Mouse (Mus musculus): Measurements from ENCODE around the gene Pcmt1. TPM values are rescaled to one million over a fixed set of nuclear protein-coding genes. Genes with fewer than 3 reads are reported as not detected.

Pcmt1 gene
- polyA plus RNA-seq, 1 experiment from 2014 or later: 155 TPM

DNA sequence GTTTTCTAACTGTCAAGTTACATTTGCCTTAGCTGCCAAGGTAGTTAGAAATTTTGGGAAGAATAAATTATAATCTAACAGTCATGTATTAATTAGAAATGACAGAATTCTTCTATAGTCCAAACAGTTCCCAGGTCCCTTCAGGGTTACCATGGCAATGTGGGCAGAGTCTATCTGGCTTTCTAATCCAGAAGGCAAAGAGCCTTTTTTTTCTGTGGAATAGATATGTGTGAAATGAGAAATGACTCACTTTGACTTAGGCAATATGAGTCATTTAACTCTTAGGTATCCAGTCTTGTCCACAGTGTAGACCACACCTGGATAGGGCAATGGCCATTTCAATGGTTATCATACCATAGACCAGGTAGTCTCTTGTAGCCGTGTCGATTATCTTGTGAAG, 99.5 kb downstream of the Pcmt1 start:
- Histone ChIP-seq H3K36me3 (replicated peaks) (no peaks in the 10 kb centered on the region), H3K4me3 (no peak overlapping the region), H3K27me3 (replicated peaks) (no peaks in the 10 kb centered on the region), H3K9me3 (no peaks in the 10 kb centered on the region), H3K4me1 (no peaks in the 10 kb centered on the region), H3K4me2 (no peak overlapping the region), H3K27ac (no peak overlapping the region), H3K9ac (no peak overlapping the region)
- ATAC-seq (replicated peaks): no peak
- 97% methylated on average over 2 of the region's 2 CpGs for WGBS

Other genes starting within 250 kb of the Pcmt1 start
- gene Ulbp1, start 207.5 kb downstream of the Pcmt1 start, polyA plus RNA-seq (2015; fragmentation: Nextera tagmentation; extraction: Ambion mirVana): 0.23 and 0.59 TPM in 2 replicates
- 41.5 and 44.3 TPM in 2 replicates for gene Lrp11, start 91.3 kb downstream of the Pcmt1 start, polyA plus RNA-seq (2015; fragmentation: Nextera tagmentation; extraction: Ambion mirVana)
- 32.9 and 35.0 TPM in 2 replicates for gene Nup43, start 13.6 kb downstream of the Pcmt1 start, polyA plus RNA-seq (2015; fragmentation: Nextera tagmentation; extraction: Ambion mirVana)
- gene Lats1, start 78 bp upstream of the Pcmt1 start, polyA plus RNA-seq (2015; fragmentation: Nextera tagmentation; extraction: Ambion mirVana): 10.2 and 10.4 TPM in 2 replicates
- gene Katna1, start 44.9 kb upstream of the Pcmt1 start, polyA plus RNA-seq (2015; fragmentation: Nextera tagmentation; extraction: Ambion mirVana): 29.7 TPM in 2 replicates
- gene Ginm1, start 111.7 kb upstream of the Pcmt1 start, polyA plus RNA-seq (2015; fragmentation: Nextera tagmentation; extraction: Ambion mirVana): 44.4 and 48.4 TPM in 2 replicates
- gene Ppil4, start 111.8 kb upstream of the Pcmt1 start, polyA plus RNA-seq (2015; fragmentation: Nextera tagmentation; extraction: Ambion mirVana): 50.6 and 53.3 TPM in 2 replicates
- gene Zc3h12d, start 151.3 kb upstream of the Pcmt1 start, polyA plus RNA-seq (2015; fragmentation: Nextera tagmentation; extraction: Ambion mirVana): 0.11 and 0.31 TPM in 2 replicates

Measured in midbrain, embryonic 15.5 days (tissue).